Mouse (Mus musculus) layer of hippocampus, adult 9-11 months (tissue): ENCODE data around the gene Hnrnpab.
"Not testable (repeated sequence)": the region's sequence is repeated elsewhere in the genome, so short reads cannot be mapped to it uniquely, and the experiment has no call there.

Experiments used
- DNase-seq: peaks from one replicate; pipeline ENCODE4 v3.0.0; 2022

The Hnrnpab gene

GRCm38 (mm10) chr11:51633721-51634120 lies 27.1 kb upstream of the Hnrnpab start:
- DNase-seq = no peak

GRCm38 (mm10) chr11:51633200-51633599 lies 26.6 kb upstream of the Hnrnpab start:
- DNase-seq = not testable (repeated sequence)

- DNase-seq = no peak
These were observed 25.6 kb upstream of the Hnrnpab start for GRCm38 (mm10) chr11:51632130-51632753.

GRCm38 (mm10) chr11:51629651-51630314 lies 23.1 kb upstream of the Hnrnpab start:
- DNase-seq = peak; percentile 87

- DNase-seq = peak; percentile 69
These were observed 21.3 kb upstream of the Hnrnpab start for GRCm38 (mm10) chr11:51627907-51628306.

- DNase-seq = peak; percentile 78
These were observed 20.8 kb upstream of the Hnrnpab start for GRCm38 (mm10) chr11:51627425-51627824.

- no peak for DNase-seq
These were observed 18.7 kb upstream of the Hnrnpab start for GRCm38 (mm10) chr11:51625187-51625820.

- DNase-seq = peak; percentile 79
These were observed 16.4 kb upstream of the Hnrnpab start for GRCm38 (mm10) chr11:51622971-51623491.

GRCm38 (mm10) chr11:51621776-51622175 lies 15.1 kb upstream of the Hnrnpab start:
- no peak for DNase-seq

GRCm38 (mm10) chr11:51620084-51620483 lies 13.4 kb upstream of the Hnrnpab start:
- DNase-seq = no peak

- peak; percentile 97 for DNase-seq
These were observed 12.9 kb upstream of the Hnrnpab start, which contains the start of gene Nhp2 for GRCm38 (mm10) chr11:51619409-51620060. Gene Nhp2 (plus strand): TSS chr11:51619735.

GRCm38 (mm10) chr11:51618894-51619408 lies 12.3 kb upstream of the Hnrnpab start:
- no peak for DNase-seq

GRCm38 (mm10) chr11:51617693-51618092 lies 11.0 kb upstream of the Hnrnpab start:
- peak; percentile 69 for DNase-seq

- not testable (repeated sequence) for DNase-seq
These were observed 9.5 kb upstream of the Hnrnpab start for GRCm38 (mm10) chr11:51616113-51616512.

GRCm38 (mm10) chr11:51615601-51616000 lies 9.0 kb upstream of the Hnrnpab start:
- DNase-seq = peak; percentile 42

- no peak for DNase-seq
These were observed 8.5 kb upstream of the Hnrnpab start for GRCm38 (mm10) chr11:51615129-51615528.

- no peak for DNase-seq
These were observed 7.6 kb upstream of the Hnrnpab start for GRCm38 (mm10) chr11:51614256-51614655.

- DNase-seq = not testable (repeated sequence)
These were observed 3.3 kb upstream of the Hnrnpab start for GRCm38 (mm10) chr11:51609940-51610339.

- no peak for DNase-seq
These were observed 2.7 kb upstream of the Hnrnpab start for GRCm38 (mm10) chr11:51609266-51609909.

GRCm38 (mm10) chr11:51607096-51607738 lies 570 bp upstream of the Hnrnpab start:
- DNase-seq = no peak

GRCm38 (mm10) chr11:51605602-51606446 lies 823 bp downstream of the Hnrnpab start:
- peak; percentile 75 for DNase-seq
